Mouse (Mus musculus): ENCODE measurements around the gene Olfml3. TPM values are rescaled to one million over a fixed set of nuclear protein-coding genes. Genes with fewer than 3 reads are reported as not detected.

Gene Olfml3
- total RNA-seq (2023): 10 to 100 TPM; 14.8 to 15.2 TPM

DNA sequence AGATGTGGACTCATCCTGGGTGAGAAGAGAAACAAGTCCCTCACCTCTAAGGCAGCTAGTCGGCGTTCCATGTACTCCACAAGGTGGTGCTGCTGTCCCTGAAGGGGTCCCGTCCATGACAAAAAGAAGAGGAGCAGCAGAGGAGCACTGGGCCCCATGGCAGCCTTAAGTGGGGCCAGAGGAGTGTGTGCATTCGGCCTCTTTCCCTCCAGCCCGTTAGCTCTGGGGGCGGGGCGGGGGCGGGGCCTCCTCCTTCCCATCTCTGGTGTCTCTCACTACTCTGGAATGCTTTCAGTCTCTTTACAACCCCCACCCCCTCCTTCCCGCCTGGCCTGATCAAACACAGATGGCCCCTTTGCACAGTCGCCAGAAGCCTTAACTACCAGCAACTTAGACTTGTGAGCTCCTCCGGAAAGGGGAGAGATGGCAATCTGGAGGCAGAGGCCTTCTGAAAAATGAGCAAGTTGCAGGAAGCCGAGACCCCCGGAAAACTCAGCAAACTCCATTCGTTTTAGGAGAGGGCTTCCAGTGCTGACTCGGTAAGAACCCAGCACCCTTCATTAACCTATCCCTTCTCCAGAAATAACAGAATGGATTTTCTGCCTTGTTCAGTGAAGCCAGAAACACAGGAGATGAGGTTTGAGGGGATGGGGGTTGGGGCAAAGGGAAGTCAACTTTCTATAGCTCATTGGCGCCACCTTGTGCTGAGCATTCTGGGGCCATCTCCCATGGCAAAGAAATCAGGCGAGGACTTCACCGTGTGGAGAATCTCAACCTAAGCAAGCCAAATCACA, at the start of gene Olfml3:
Gene Olfml3 (minus strand): TSS at position 224 of the 794 bp plus-strand sequence.

DNA sequence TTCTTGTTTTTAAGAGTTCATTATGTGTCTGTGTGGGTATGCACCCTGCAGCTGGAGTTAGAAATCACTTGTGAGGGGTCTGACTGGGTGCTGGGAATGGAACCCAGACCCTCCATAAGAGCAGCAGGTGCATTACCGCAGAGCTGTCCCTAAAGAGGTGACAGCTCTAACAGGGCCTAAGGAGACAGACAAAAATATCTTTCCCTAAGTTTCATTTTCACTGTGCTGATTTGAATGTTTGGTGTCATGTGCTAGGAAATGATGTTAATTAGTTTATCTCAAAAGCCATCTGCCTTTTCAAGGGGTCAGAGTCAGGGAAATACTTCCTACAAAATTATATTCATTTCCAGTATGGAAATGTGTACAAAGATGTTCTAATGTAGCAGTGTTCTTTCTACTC, 1.5 kb upstream of the Olfml3 start, which contains the start of gene Gm10964:
Gene Gm10964 (plus strand): TSS at position 38 of the 400 bp plus-strand sequence.

Other genes starting within 250 kb of the Olfml3 start
- gene Syt6, start 162.8 kb downstream of the Olfml3 start, total RNA-seq (2023): 1 to 10 TPM in 1 of 2 experiments, under 1 TPM in 1; 0.68 to 1.7 TPM
- gene Atg4a-ps, start 91.9 kb downstream of the Olfml3 start, total RNA-seq (2023): 1 to 10 TPM in 1 of 2 experiments, not detected in 1; 1.4 TPM
- gene Gm10964, start 1.4 kb upstream of the Olfml3 start, total RNA-seq (2023): not detected
- 100 to 1,000 TPM; 208 to 219 TPM for gene Hipk1, start 53.6 kb upstream of the Olfml3 start, total RNA-seq (2023)
- 10 to 100 TPM; 20.1 to 28.8 TPM for gene Dclre1b, start 71.4 kb upstream of the Olfml3 start, total RNA-seq (2023)
- 10 to 100 TPM; 16.0 to 21.6 TPM for gene Ap4b1, start 71.5 kb upstream of the Olfml3 start, total RNA-seq (2023)
- gene Gm43064, start 71.6 kb upstream of the Olfml3 start, total RNA-seq (2023): under 1 TPM in 1 of 2 experiments, not detected in 1; 0.68 TPM
- gene Bcl2l15, start 94.6 kb upstream of the Olfml3 start, total RNA-seq (2023): 1 to 10 TPM; 1.2 to 2.1 TPM
- 100 to 1,000 TPM; 258 to 301 TPM for gene Ptpn22, start 121.8 kb upstream of the Olfml3 start, total RNA-seq (2023)
- 10 to 100 TPM; 40.3 to 43.4 TPM for gene Rsbn1, start 176.1 kb upstream of the Olfml3 start, total RNA-seq (2023)
- 10 to 100 TPM; 34.5 to 35.6 TPM for gene Phtf1, start 230.1 kb upstream of the Olfml3 start, total RNA-seq (2023)